Mouse (Mus musculus) limb, embryonic 13.5 days (tissue): ENCODE data around the gene Ppp1r27. TPM values are rescaled to one million over a fixed set of nuclear protein-coding genes. Genes with fewer than 3 reads are reported as not detected.
"Not testable (repeated sequence)": the region's sequence is repeated elsewhere in the genome, so short reads cannot be mapped to it uniquely, and the experiment has no call there.

Source experiments
- ATAC-seq: fragments of 200-750 bp; cut with Nextera tagmentation; 2 replicates; pipeline ENCODE4 v1.8.0; 2017; ENCODE audit warnings: low read depth, moderate number of reproducible peaks, moderate TSS enrichment; ENCODE audit not compliant: low FRiP score
- H3K27ac ChIP-seq: fragments of 300-500 bp; sonication (generic); 2 replicates; pipeline ENCODE4 v1.5.1; 2015; ENCODE audit warnings: inconsistent platforms, mild to moderate bottlenecking, moderate library complexity
- H3K27me3 ChIP-seq: fragments of 300-500 bp; sonication (generic); 2 replicates; pipeline ENCODE4 v1.6.1; 2015; ENCODE audit warnings: mild to moderate bottlenecking, inconsistent platforms
- H3K36me3 ChIP-seq: fragments of 300-500 bp; sonication (generic); 2 replicates; pipeline ENCODE4 v1.6.1; 2015; ENCODE audit warnings: inconsistent platforms, mild to moderate bottlenecking, moderate library complexity
- H3K4me1 ChIP-seq: fragments of 300-500 bp; sonication (generic); 2 replicates; pipeline ENCODE4 v1.6.1; 2015; ENCODE audit warnings: inconsistent platforms
- H3K4me2 ChIP-seq: fragments of 300-500 bp; sonication (generic); replicated peaks from 2 replicates; pipeline ENCODE4 v1.6.1; 2015; ENCODE audit warnings: inconsistent platforms, mild to moderate bottlenecking, moderate library complexity
- H3K4me3 ChIP-seq: fragments of 300-500 bp; sonication (generic); 2 replicates; pipeline ENCODE4 v1.5.1; 2015; ENCODE audit warnings: moderate library complexity, mild to moderate bottlenecking, inconsistent platforms
- H3K9ac ChIP-seq: fragments of 300-500 bp; sonication (generic); 2 replicates; pipeline ENCODE4 v1.6.1; 2015; ENCODE audit warnings: mild to moderate bottlenecking, inconsistent platforms
- H3K9me3 ChIP-seq: fragments of 300-500 bp; sonication (generic); 2 replicates; pipeline ENCODE4 v1.6.1; 2016; ENCODE audit warnings: inconsistent platforms
- WGBS: fragments of 180-500 bp; shearing (Covaris S2); methylation state at CpG from one replicate; pipeline ENCODE4 v1.1.7; 2015; 5-methylcytosine and 5-hydroxymethylcytosine counted together
- polyA plus RNA-seq: library from polyadenylated mRNA; unstranded; fragments of >200 nt; fragmentation: Nextera tagmentation; extraction: Ambion mirVana; gene quantifications from 2 replicates; pipeline ENCODE4 v1.2.1, GENCODE M21; 2015

Gene Ppp1r27
- 0.59 and 0.94 TPM in 2 replicates for polyA plus RNA-seq

- H3K9me3 ChIP-seq, result no peaks in the 10 kb centered on the region
- peaks cover 27% of the 10 kb centered on the region for H3K4me1 ChIP-seq
- WGBS, result 91% methylated on average over 28 of the region's 28 CpGs
- H3K9ac ChIP-seq, result peak within 1 kb of the TSS; percentile 98
- peak within 1 kb of the TSS; percentile 63; the same call in 1 of the 2 replicates for H3K27ac ChIP-seq
- peak within 1 kb of the TSS; percentile 98 for H3K4me3 ChIP-seq
- H3K4me2 ChIP-seq, result peak within 1 kb of the TSS; percentile 95
- peaks cover 7% of the 10 kb centered on the region for H3K36me3 ChIP-seq
- no peaks in the 10 kb centered on the region for H3K27me3 ChIP-seq
- ATAC-seq, result no peak
These were observed at the start of gene Ppp1r27 for GRCm38 (mm10) chr11:120550810-120551440. Gene Ppp1r27, minus strand, starts transcription at chr11:120551132.

GRCm38 (mm10) chr11:120600716-120601115, 49.8 kb upstream of the Ppp1r27 start:
- H3K36me3 ChIP-seq, result peaks cover 71% of the 10 kb centered on the region
- peaks cover 28% of the 10 kb centered on the region for H3K4me1 ChIP-seq
- no peaks in the 10 kb centered on the region for H3K9me3 ChIP-seq
- no peak overlapping the region for H3K9ac ChIP-seq
- H3K4me3 ChIP-seq, result no peak overlapping the region
- no peak overlapping the region for H3K27ac ChIP-seq
- ATAC-seq, result no peak
- WGBS, result 94% methylated on average over 3 of the region's 3 CpGs
- H3K4me2 ChIP-seq, result no peak overlapping the region
- H3K27me3 ChIP-seq, result no peaks in the 10 kb centered on the region

GRCm38 (mm10) chr11:120598990-120599549, 48.1 kb upstream of the Ppp1r27 start:
- ATAC-seq, result no peak
- WGBS, result 42% methylated on average over 17 of the region's 17 CpGs
- peak overlapping the region; percentile 93 for H3K4me2 ChIP-seq
- no peaks in the 10 kb centered on the region for H3K27me3 ChIP-seq
- peaks cover 70% of the 10 kb centered on the region for H3K36me3 ChIP-seq
- peak overlapping the region; percentile 92 for H3K4me3 ChIP-seq
- H3K27ac ChIP-seq, result peak overlapping the region; percentile 87; the same call in 1 of the 2 replicates
- H3K9ac ChIP-seq, result peak overlapping the region; percentile 76
- H3K4me1 ChIP-seq, result peaks cover 28% of the 10 kb centered on the region
- H3K9me3 ChIP-seq, result no peaks in the 10 kb centered on the region

- Histone ChIP-seq H3K36me3 (peaks cover 70% of the 10 kb centered on the region), H3K27me3 (no peaks in the 10 kb centered on the region), H3K4me2 (peak within 1 kb of the TSS; percentile 93), H3K27ac (peak within 1 kb of the TSS; percentile 93), H3K4me3 (peak within 1 kb of the TSS; percentile 92), H3K9ac (peak within 1 kb of the TSS; percentile 99), H3K4me1 (peaks cover 28% of the 10 kb centered on the region), H3K9me3 (no peaks in the 10 kb centered on the region)
- ATAC-seq, result peak; percentile 98
- WGBS, result under 1% methylated on average over 85 of the region's 88 CpGs
These were observed 47.5 kb upstream of the Ppp1r27 start, which contains the start of the genes Alyref and Anapc11 for GRCm38 (mm10) chr11:120598283-120598989. Gene Alyref, minus strand, starts transcription at chr11:120598365. Gene Anapc11, plus strand, starts transcription at chr11:120598421.

DNA sequence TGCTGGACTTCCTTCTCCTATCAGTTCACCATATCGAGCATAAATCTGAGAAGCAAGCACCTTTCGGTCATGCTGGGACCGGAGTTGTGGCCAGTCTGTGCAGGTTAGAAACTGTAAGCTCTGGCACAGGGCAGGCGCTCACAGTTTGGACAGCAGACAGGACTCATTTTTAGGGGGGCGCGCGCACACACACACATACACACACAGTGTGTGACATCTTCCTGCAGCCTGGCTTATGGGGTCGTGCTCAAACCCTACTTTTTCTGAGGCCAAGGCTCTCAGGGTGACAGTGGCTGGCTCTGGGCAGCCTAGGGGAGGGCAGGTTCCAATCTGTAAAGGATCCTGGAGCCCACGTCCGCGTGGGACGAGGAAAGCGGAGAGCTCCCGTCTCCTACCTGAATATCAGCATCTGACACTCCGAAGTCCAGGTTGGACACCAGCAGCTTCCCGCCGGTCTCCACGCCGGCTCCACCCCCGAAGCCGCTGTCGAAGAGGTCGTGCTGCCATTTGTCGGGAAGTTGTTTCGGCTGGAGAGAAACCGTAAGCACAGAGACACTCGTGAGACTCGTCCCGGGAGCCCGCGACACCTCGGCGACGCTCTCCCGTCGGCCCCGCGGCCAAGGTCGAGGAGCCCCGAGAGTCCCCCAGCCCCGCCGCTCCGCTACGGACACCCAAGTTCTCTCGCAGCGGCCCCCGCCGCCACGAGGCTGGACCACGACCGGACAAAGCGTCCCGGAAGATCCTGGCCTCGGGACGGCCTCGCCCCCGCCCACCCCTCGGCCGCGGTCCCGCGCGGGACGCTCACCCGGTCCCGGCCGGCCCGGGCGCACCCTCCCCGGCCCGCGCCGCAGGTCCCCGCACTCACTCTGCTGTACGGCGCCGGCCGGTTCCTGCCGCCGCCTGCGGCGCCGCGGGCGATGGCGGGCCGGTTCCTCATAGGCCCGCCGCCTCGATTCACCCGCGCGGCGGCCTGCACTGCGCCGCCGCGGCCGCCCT, 46.6 kb upstream of the Ppp1r27 start:
- peaks cover 28% of the 10 kb centered on the region for H3K4me1 ChIP-seq
- peak overlapping the region; percentile 93 for H3K27ac ChIP-seq
- H3K27me3 ChIP-seq, result no peaks in the 10 kb centered on the region
- H3K36me3 ChIP-seq, result peaks cover 70% of the 10 kb centered on the region
- H3K4me2 ChIP-seq, result peak overlapping the region; percentile 93
- H3K9me3 ChIP-seq, result no peaks in the 10 kb centered on the region
- peak overlapping the region; percentile 99 for H3K9ac ChIP-seq
- peak; percentile 49 for ATAC-seq
- 4% methylated on average over 90 of the region's 99 CpGs for WGBS
- H3K4me3 ChIP-seq, result peak overlapping the region; percentile 92

- no peak overlapping the region for H3K4me2 ChIP-seq
- no peak for ATAC-seq
- H3K27me3 ChIP-seq, result no peaks in the 10 kb centered on the region
- no peak overlapping the region for H3K9ac ChIP-seq
- peaks cover 95% of the 10 kb centered on the region for H3K36me3 ChIP-seq
- no peaks in the 10 kb centered on the region for H3K4me1 ChIP-seq
- 95% methylated on average over 6 of the region's 6 CpGs for WGBS
- no peak overlapping the region for H3K27ac ChIP-seq
- H3K4me3 ChIP-seq, result no peak overlapping the region
- H3K9me3 ChIP-seq, result peaks cover 6% of the 10 kb centered on the region; the same call in 1 of the 2 replicates
These were observed 37.6 kb upstream of the Ppp1r27 start for GRCm38 (mm10) chr11:120588531-120588930.

- Histone ChIP-seq H3K36me3 (peaks cover 62% of the 10 kb centered on the region), H3K27ac (no peak overlapping the region), H3K9me3 (peaks cover 6% of the 10 kb centered on the region; the same call in 1 of the 2 replicates), H3K9ac (no peak overlapping the region), H3K27me3 (no peaks in the 10 kb centered on the region), H3K4me2 (no peak overlapping the region), H3K4me1 (peaks cover 24% of the 10 kb centered on the region), H3K4me3 (no peak overlapping the region)
- no peak for ATAC-seq
- WGBS, result 93% methylated on average over 1 of the region's 1 CpGs
These were observed 33.0 kb upstream of the Ppp1r27 start for GRCm38 (mm10) chr11:120583937-120584336.

DNA sequence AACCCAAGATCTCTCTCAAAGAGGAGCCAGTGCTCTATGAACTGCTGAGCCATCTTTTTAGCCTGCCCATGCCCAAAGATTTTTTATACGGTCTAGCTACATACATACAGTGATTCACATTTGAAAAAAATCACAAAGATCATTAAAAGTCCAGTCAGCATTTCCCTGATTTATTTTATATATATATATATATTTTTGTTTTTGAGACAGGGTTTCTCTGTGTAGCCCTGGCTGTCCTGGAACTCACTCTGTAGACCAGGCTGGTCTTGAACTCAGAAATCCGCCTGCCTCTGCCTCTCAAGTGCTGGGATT, 32.0 kb upstream of the Ppp1r27 start:
- H3K9ac ChIP-seq, ATAC-seq, H3K9me3 ChIP-seq, H3K27ac ChIP-seq, H3K4me2 ChIP-seq, H3K27me3 ChIP-seq, H3K4me3 ChIP-seq: not testable (repeated sequence)
- Histone ChIP-seq H3K36me3 (peaks cover 62% of the 10 kb centered on the region), H3K4me1 (peaks cover 24% of the 10 kb centered on the region)
- 87% methylated on average over 2 of the region's 2 CpGs for WGBS

GRCm38 (mm10) chr11:120582268-120582981, 31.5 kb upstream of the Ppp1r27 start:
- 0 out of 2 replicates have a peak, but pooled peaks have one; percentile 3 for ATAC-seq
- no peaks in the 10 kb centered on the region for H3K27me3 ChIP-seq
- H3K9ac ChIP-seq, result peak overlapping the region; percentile 93
- H3K4me2 ChIP-seq, result peak overlapping the region; percentile 98
- H3K4me1 ChIP-seq, result peaks cover 24% of the 10 kb centered on the region
- 61% methylated on average over 8 of the region's 8 CpGs for WGBS
- H3K36me3 ChIP-seq, result peaks cover 62% of the 10 kb centered on the region
- peak overlapping the region; percentile 69 for H3K4me3 ChIP-seq
- peak overlapping the region; percentile 92 for H3K27ac ChIP-seq
- H3K9me3 ChIP-seq, result peaks cover 6% of the 10 kb centered on the region; the same call in 1 of the 2 replicates

DNA sequence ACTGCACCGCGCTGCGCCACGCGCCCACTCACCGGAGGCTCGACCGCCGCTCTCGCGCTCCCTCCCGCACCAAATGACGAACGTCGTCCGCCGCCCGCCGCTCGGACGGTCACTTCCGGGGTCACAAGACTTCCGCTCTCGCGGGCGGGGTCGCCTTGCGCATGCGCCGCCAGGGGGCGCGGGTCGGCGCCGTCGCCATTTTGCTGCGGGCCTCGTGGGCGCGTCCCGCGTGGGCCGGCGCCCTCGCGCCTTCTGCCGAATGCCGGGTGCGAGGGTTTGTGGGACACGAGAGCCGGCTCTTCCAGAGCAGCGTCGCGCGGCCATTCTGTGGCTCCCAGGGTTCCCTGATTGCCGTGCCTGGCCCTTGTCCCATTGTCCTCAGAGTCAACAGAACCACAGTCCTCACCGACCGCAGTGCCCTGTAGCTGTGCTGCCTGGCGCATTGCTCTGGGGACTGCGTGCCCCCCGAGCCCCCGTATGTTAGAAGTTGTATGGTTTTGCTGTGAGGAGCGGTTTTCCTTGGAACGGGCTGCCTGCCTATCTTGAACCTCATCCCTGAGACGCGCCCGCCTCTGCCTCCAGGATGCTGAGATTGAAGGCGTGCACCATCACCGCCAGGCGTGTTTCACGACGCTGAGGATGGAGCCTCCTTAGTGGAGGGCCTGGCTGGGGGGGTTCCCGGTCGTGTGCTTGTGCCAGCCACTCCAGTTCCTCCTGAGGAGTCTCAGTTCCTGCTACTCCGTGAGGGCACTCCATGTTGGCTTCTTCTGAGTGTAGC, 30.7 kb upstream of the Ppp1r27 start, which contains the start of gene Arhgdia:
Arhgdia (minus strand) TSS at position 135 of the 778 bp plus-strand sequence.
- 5% methylated on average over 57 of the region's 75 CpGs for WGBS
- Histone ChIP-seq H3K36me3 (peaks cover 63% of the 10 kb centered on the region), H3K4me3 (peak within 1 kb of the TSS; percentile 69), H3K9me3 (peaks cover 6% of the 10 kb centered on the region; the same call in 1 of the 2 replicates), H3K9ac (peak within 1 kb of the TSS; percentile 93), H3K4me2 (peak within 1 kb of the TSS; percentile 98), H3K27me3 (no peaks in the 10 kb centered on the region), H3K27ac (peak within 1 kb of the TSS; percentile 92), H3K4me1 (peaks cover 24% of the 10 kb centered on the region)
- peak; percentile 55 for ATAC-seq
